Mouse (Mus musculus) intestine, embryonic 15.5 days (tissue): ENCODE measurements at regions not wholly inside any gene's neighbourhood (a gene's known extent, or its start where the extent isn't known, plus 50 kb on each side); places are given as distances from the start of the nearest gene placed in this dataset.

Experiments used
- ATAC-seq: fragments of 200-750 bp; cut with Nextera tagmentation; 2 replicates; pipeline ENCODE4 v1.8.0; 2017; ENCODE audit warnings: moderate TSS enrichment, moderate library complexity
- H3K27ac ChIP-seq: fragments of 300-500 bp; sonication (generic); 2 replicates; pipeline ENCODE4 v1.5.1; 2015; ENCODE audit warnings: mild to moderate bottlenecking, inconsistent platforms
- H3K27me3 ChIP-seq: fragments of 300-500 bp; sonication (generic); replicated peaks from 2 replicates; pipeline ENCODE4 v1.6.1; 2015; ENCODE audit warnings: inconsistent platforms
- H3K36me3 ChIP-seq: fragments of 300-500 bp; sonication (generic); 2 replicates; pipeline ENCODE4 v1.6.1; 2015; ENCODE audit warnings: inconsistent platforms
- H3K4me1 ChIP-seq: fragments of 300-500 bp; sonication (generic); replicated peaks from 2 replicates; pipeline ENCODE4 v1.6.1; 2015; ENCODE audit warnings: inconsistent platforms
- H3K4me2 ChIP-seq: fragments of 300-500 bp; sonication (generic); replicated peaks from 2 replicates; pipeline ENCODE4 v1.6.1; 2015; ENCODE audit warnings: mild to moderate bottlenecking, inconsistent platforms
- H3K4me3 ChIP-seq: fragments of 300-500 bp; sonication (generic); replicated peaks from 2 replicates; pipeline ENCODE4 v1.5.1; 2015; ENCODE audit warnings: inconsistent platforms
- H3K9ac ChIP-seq: fragments of 300-500 bp; sonication (generic); 2 replicates; pipeline ENCODE4 v1.6.1; 2015; ENCODE audit warnings: inconsistent platforms
- H3K9me3 ChIP-seq: fragments of 300-500 bp; sonication (generic); 2 replicates; pipeline ENCODE4 v1.6.1; 2016; ENCODE audit warnings: inconsistent platforms
- WGBS: fragments of 180-500 bp; shearing (Covaris S2); methylation state at CpG from one replicate; pipeline ENCODE4 v1.1.7; 2015; 5-methylcytosine and 5-hydroxymethylcytosine counted together

DNA sequence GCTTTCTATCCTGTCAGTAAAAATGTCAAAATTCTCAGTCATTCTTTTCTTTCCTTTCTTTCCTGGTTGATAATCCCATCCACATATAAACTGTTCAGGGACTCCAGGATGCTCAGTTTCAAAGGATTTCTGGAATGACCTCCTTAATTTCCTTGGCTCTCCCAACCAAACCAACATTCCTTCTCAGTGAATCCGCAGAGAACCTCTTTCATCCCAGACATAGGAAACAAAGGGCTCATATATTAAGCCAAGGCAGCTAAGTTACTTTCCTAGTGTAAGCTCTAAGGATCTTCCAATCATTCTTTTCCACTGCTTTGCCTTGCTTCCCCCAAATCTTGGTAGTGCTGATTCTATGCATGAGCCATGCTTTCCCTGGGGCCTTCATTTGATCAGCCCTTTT is 69.5 kb upstream of the Dcn start:
- Histone ChIP-seq H3K27ac (no peak overlapping the region), H3K4me1 (no peaks in the 10 kb centered on the region), H3K9me3 (no peaks in the 10 kb centered on the region), H3K4me3 (no peak overlapping the region), H3K4me2 (no peak overlapping the region), H3K9ac (no peak overlapping the region), H3K27me3 (no peaks in the 10 kb centered on the region), H3K36me3 (no peaks in the 10 kb centered on the region)
- no peak for ATAC-seq
- 43% methylated on average over 1 of the region's 1 CpGs for WGBS

DNA sequence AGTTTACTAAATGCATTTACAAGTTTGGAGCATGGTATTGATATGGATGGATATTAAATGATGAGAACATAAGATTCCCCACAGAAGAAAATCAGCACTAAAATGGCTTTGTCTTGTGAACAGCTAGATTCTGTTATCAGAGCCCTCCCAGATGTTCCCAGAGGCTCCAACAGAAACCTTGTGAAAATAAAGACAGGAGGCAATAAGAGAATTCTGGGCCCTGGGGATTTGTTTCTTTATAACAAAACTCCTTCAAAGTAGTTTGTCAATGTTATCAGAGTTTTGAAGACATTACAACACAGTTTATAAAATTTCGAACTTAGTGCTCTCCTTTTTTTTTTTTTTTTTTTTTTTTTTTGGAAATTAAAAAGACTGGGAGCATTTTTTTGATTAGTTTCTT is 56.8 kb upstream of the Dcn start:
- Histone ChIP-seq H3K27me3 (no peaks in the 10 kb centered on the region), H3K36me3 (no peaks in the 10 kb centered on the region), H3K4me2 (no peak overlapping the region), H3K9ac (no peak overlapping the region), H3K9me3 (no peaks in the 10 kb centered on the region), H3K27ac (no peak overlapping the region), H3K4me1 (no peaks in the 10 kb centered on the region), H3K4me3 (no peak overlapping the region)
- no peak for ATAC-seq
- WGBS, result 57% methylated on average over 1 of the region's 1 CpGs

DNA sequence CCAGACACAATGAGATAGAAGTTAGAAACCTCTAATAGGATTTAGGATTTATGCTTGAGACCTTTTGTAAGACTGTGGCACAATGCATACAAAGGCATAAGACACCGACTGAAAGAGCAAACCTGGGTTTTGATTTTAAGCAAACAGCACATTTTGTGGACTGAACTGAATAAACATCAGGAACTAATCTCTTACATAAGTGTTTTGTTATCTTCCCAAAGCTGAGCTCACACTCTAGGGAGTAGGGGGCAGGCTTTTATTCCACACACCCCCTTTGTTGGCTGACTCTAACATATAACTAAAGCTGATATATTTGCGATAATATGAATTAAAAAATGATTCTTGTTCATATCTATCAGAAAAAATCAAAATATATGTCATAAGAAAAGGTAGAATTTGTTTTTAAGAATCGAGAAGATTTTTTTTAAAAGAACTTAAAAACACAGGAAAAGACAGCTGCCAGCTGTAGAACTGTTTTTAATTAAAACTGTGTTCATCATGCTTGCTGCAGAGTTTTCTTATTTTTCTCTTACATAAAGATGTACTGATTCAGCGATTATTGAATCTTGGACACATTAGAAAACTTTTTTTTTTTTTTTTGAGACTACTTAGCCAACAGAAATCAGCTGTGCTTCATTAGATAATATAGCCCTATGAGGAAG is 56.2 kb upstream of the Dcn start:
- Histone ChIP-seq H3K27me3 (no peaks in the 10 kb centered on the region), H3K4me1 (no peaks in the 10 kb centered on the region), H3K27ac (no peak overlapping the region), H3K9me3 (no peaks in the 10 kb centered on the region), H3K4me3 (no peak overlapping the region), H3K4me2 (no peak overlapping the region), H3K36me3 (no peaks in the 10 kb centered on the region), H3K9ac (no peak overlapping the region)
- WGBS, result 63% methylated on average over 4 of the region's 4 CpGs
- ATAC-seq, result no peak
